ENCODE assay signal across 8 mouse cellular contexts in genomic region chr13:117220501-117221321, GRCm38 (mm10). TPM values are rescaled to one million over a fixed set of nuclear protein-coding genes. Genes with fewer than 3 reads are reported as not detected.
DNase-seq lines count a peak whose midpoint lies in the region; ATAC-seq and TF ChIP-seq lines count a peak whose summit lies in the region.

Gm17509 (minus strand) TSS chr13:117221075.

- TF ChIP-seq POLR2A in small intestine, adult 2 months (IDR thresholded peaks at IDR 0.05; ENCODE audit: low read depth, low read length), result no peak

- H3K4me3 ChIP-seq in intestine, postnatal 0 days (ENCODE audit: low read depth, low read length), result peak within 1 kb of the TSS; percentile 45
- H3K4me3 ChIP-seq in limb, embryonic 12.5 days (replicated peaks), result peak within 1 kb of the TSS; percentile 75
- peak within 1 kb of the TSS; percentile 70 for H3K4me3 ChIP-seq in midbrain, embryonic 11.5 days (ENCODE audit: low read depth, low read length)
- peak within 1 kb of the TSS; percentile 65 for H3K4me3 ChIP-seq in small intestine, adult 2 months (ENCODE audit: low read depth, low read length)

- H3K27me3 ChIP-seq in intestine, postnatal 0 days (replicated peaks; ENCODE audit: control insufficient read depth, insufficient read depth, low read length), result peaks cover 31% of the 10 kb centered on the region
- no peaks in the 10 kb centered on the region; the same call in 1 of the 2 replicates for H3K27me3 ChIP-seq in limb, embryonic 12.5 days
- H3K27me3 ChIP-seq in midbrain, embryonic 11.5 days (ENCODE audit: control insufficient read depth, insufficient read depth, low read length), result no peaks in the 10 kb centered on the region
- peaks cover 16% of the 10 kb centered on the region for H3K27me3 ChIP-seq in small intestine, adult 2 months (ENCODE audit: control insufficient read depth, insufficient read depth, low read length)

- H3K9me3 ChIP-seq in intestine, postnatal 0 days (ENCODE audit: control insufficient read depth), result no peaks in the 10 kb centered on the region
- no peaks in the 10 kb centered on the region for H3K9me3 ChIP-seq in limb, embryonic 12.5 days
- no peaks in the 10 kb centered on the region for H3K9me3 ChIP-seq in midbrain, embryonic 11.5 days (ENCODE audit: control insufficient read depth, low read length)

- peak within 1 kb of the TSS; percentile 84 for H3K4me2 ChIP-seq in intestine, postnatal 0 days (replicated peaks; ENCODE audit: low read depth)
- peak within 1 kb of the TSS; percentile 83 for H3K4me2 ChIP-seq in limb, embryonic 12.5 days
- peak within 1 kb of the TSS; percentile 68 for H3K4me2 ChIP-seq in midbrain, embryonic 11.5 days

- peak within 1 kb of the TSS; percentile 26; the same call in 1 of the 2 replicates for H3K9ac ChIP-seq in intestine, postnatal 0 days (ENCODE audit: low read depth, low read length)
- peak within 1 kb of the TSS; percentile 78 for H3K9ac ChIP-seq in limb, embryonic 12.5 days (replicated peaks)
- H3K9ac ChIP-seq in midbrain, embryonic 11.5 days (ENCODE audit: low read length), result peak within 1 kb of the TSS; percentile 89

- TF ChIP-seq CTCF in intestine, postnatal 0 days (IDR thresholded peaks at IDR 0.05; ENCODE audit: low read depth), result no peak
- no peak for TF ChIP-seq CTCF in small intestine, adult 2 months (IDR thresholded peaks at IDR 0.05; ENCODE audit: extremely low read depth, insufficient read length, insufficient replicate concordance, low read depth, low read length)

- H3K27ac ChIP-seq in intestine, postnatal 0 days (ENCODE audit: low read depth, low read length), result no peak within 1 kb of the TSS
- peak within 1 kb of the TSS; percentile 45; the same call in 1 of the 2 replicates for H3K27ac ChIP-seq in limb, embryonic 12.5 days
- H3K27ac ChIP-seq in midbrain, embryonic 11.5 days (ENCODE audit: low read depth, low read length), result peak within 1 kb of the TSS; percentile 82
- H3K27ac ChIP-seq in small intestine, adult 2 months (ENCODE audit: insufficient read depth, low read depth, low read length), result no peak within 1 kb of the TSS

- H3K4me1 ChIP-seq in intestine, postnatal 0 days (replicated peaks; ENCODE audit: control insufficient read depth, insufficient read depth, low read length), result no peaks in the 10 kb centered on the region; the same call in 1 of the 2 replicates
- peaks cover 36% of the 10 kb centered on the region for H3K4me1 ChIP-seq in limb, embryonic 12.5 days (replicated peaks)
- peaks cover 18% of the 10 kb centered on the region for H3K4me1 ChIP-seq in midbrain, embryonic 11.5 days (ENCODE audit: control insufficient read depth, insufficient read depth, low read length)
- H3K4me1 ChIP-seq in small intestine, adult 2 months (ENCODE audit: control insufficient read depth, insufficient read depth, insufficient read length, low read length), result peaks cover 2% of the 10 kb centered on the region; the same call in 1 of the 2 replicates

- WGBS in intestine, postnatal 0 days, result under 1% methylated on average over 66 of the region's 67 CpGs
- under 1% methylated on average over 67 of the region's 67 CpGs for WGBS in limb, embryonic 12.5 days
- WGBS in midbrain, embryonic 11.5 days, result under 1% methylated on average over 67 of the region's 67 CpGs
- 2% methylated on average over 67 of the region's 67 CpGs for WGBS in small intestine, adult 2 months

- ATAC-seq in intestine, postnatal 0 days, result peak; percentile 36; the same call in 1 of the 2 replicates
- peak; percentile 80 for ATAC-seq in limb, embryonic 12.5 days (ENCODE audit: insufficient number of reproducible peaks, insufficient read depth, low FRiP score, low TSS enrichment, low read depth)
- peak; percentile 89 for ATAC-seq in midbrain, embryonic 11.5 days (ENCODE audit: low FRiP score)

- peak; percentile 26 for DNase-seq in kidney, adult 11 months
- DNase-seq in kidney, adult 9 months, result no peak
- peak; percentile 30 to 64 for DNase-seq in cerebellum, postnatal 4 days (ENCODE audit: low spot score in 2 of 2)
- peak; percentile 9 to 25 for DNase-seq in gastrocnemius, postnatal 36 days
- DNase-seq in midbrain, embryonic 11.5 days (ENCODE audit: low spot score, missing footprints), result peak; percentile 97

- no peaks in the 10 kb centered on the region for H3K36me3 ChIP-seq in intestine, postnatal 0 days (ENCODE audit: control insufficient read depth, insufficient read depth)
- no peaks in the 10 kb centered on the region for H3K36me3 ChIP-seq in limb, embryonic 12.5 days
- H3K36me3 ChIP-seq in midbrain, embryonic 11.5 days (ENCODE audit: control insufficient read depth, insufficient read depth, low read length), result no peaks in the 10 kb centered on the region
- no peaks in the 10 kb centered on the region for H3K36me3 ChIP-seq in small intestine, adult 2 months (ENCODE audit: control insufficient read depth, insufficient read depth, low read length)

- intact Hi-C loops in gastrocnemius, postnatal 36 days (cut with DNase I), result no loop called here

RNA-seq across cellular contexts. Expression of gene Gm17509, which starts in this region (rescaled TPM):
- total RNA-seq in gastrocnemius, postnatal 36 days (2021), result not detected
- polyA plus RNA-seq in intestine, postnatal 0 days (2015; fragmentation: Nextera tagmentation; extraction: Ambion mirVana), result not detected in 2 replicates
- polyA plus RNA-seq in limb, embryonic 12.5 days (2016; fragmentation: Nextera tagmentation; extraction: Ambion mirVana), result 0.31 and 0.36 TPM in 2 replicates
- polyA plus RNA-seq in midbrain, embryonic 11.5 days (2014; fragmentation: Nextera tagmentation; extraction: Ambion mirVana), result 0.68 and 0.94 TPM in 2 replicates
- polyA plus RNA-seq in small intestine, adult 2 months (2012; rRNA removed), result 0.14 TPM in 1 of 2 replicates, not detected in the other

Comparison
In these comparisons a context has a peak if more than half of its experiments do, and no peak if none do; other contexts are left out.
1. Peak in DNase-seq in gastrocnemius, postnatal 36 days; RNA of the gene not detected or under 1 TPM.
2. Peak in ATAC-seq, H3K4me3 ChIP-seq, H3K9ac ChIP-seq and H3K4me2 ChIP-seq in intestine, postnatal 0 days; RNA of the gene not detected or under 1 TPM.
3. Peak in ATAC-seq, H3K4me3 ChIP-seq, H3K27ac ChIP-seq, H3K9ac ChIP-seq and H3K4me2 ChIP-seq in limb, embryonic 12.5 days; RNA of the gene not detected or under 1 TPM.
4. Peak in DNase-seq, ATAC-seq, H3K4me3 ChIP-seq, H3K27ac ChIP-seq, H3K9ac ChIP-seq and H3K4me2 ChIP-seq in midbrain, embryonic 11.5 days; RNA of the gene not detected or under 1 TPM.
5. ATAC-seq: peak in every context shown above with its lines; median percentile 89 in midbrain, embryonic 11.5 days; 80 in limb, embryonic 12.5 days; 36 in intestine, postnatal 0 days.
6. H3K9ac ChIP-seq: peak in every context shown above with its lines; median percentile 89 in midbrain, embryonic 11.5 days; 78 in limb, embryonic 12.5 days; 26 in intestine, postnatal 0 days.